Mouse (Mus musculus): Measurements from ENCODE around the gene Fyn. TPM values are rescaled to one million over a fixed set of nuclear protein-coding genes. Genes with fewer than 3 reads are reported as not detected.

The Fyn gene
- 18.2 and 20.2 TPM in 2 replicates for polyA plus RNA-seq (2015; fragmentation: Nextera tagmentation; extraction: Ambion mirVana)

GRCm38 (mm10) chr10:39368572-39369135 lies at the start of gene Fyn:
Gene Fyn (plus strand): TSS chr10:39368855.
- H3K9me3 ChIP-seq (replicated peaks; ENCODE audit: control insufficient read depth, low read length), result no peaks in the 10 kb centered on the region
- peaks cover 11% of the 10 kb centered on the region for H3K4me1 ChIP-seq (ENCODE audit: control insufficient read depth, insufficient read depth, low read length)
- peak within 1 kb of the TSS; percentile 83 for H3K27ac ChIP-seq (ENCODE audit: low read length)
- H3K36me3 ChIP-seq (ENCODE audit: control insufficient read depth, insufficient read depth, low read length), result no peaks in the 10 kb centered on the region
- H3K4me3 ChIP-seq (replicated peaks; ENCODE audit: low read length), result peak within 1 kb of the TSS; percentile 93
- WGBS, result 34% methylated on average over 8 of the region's 8 CpGs
- H3K27me3 ChIP-seq (ENCODE audit: control insufficient read depth, insufficient read depth, low read length), result no peaks in the 10 kb centered on the region
- H3K9ac ChIP-seq (ENCODE audit: low read length), result peak within 1 kb of the TSS; percentile 89
- ATAC-seq (ENCODE audit: insufficient read depth, low FRiP score), result no peak
- H3K4me2 ChIP-seq (ENCODE audit: low read depth, low read length), result peak within 1 kb of the TSS; percentile 61

- Histone ChIP-seq H3K4me1 (ENCODE audit: control insufficient read depth, insufficient read depth, low read length) (no peaks in the 10 kb centered on the region), H3K36me3 (ENCODE audit: control insufficient read depth, insufficient read depth, low read length) (no peaks in the 10 kb centered on the region), H3K27me3 (ENCODE audit: control insufficient read depth, insufficient read depth, low read length) (no peaks in the 10 kb centered on the region), H3K9me3 (replicated peaks; ENCODE audit: control insufficient read depth, low read length) (no peaks in the 10 kb centered on the region), H3K4me3 (replicated peaks; ENCODE audit: low read length) (no peak overlapping the region), H3K9ac (ENCODE audit: low read length) (no peak overlapping the region), H3K4me2 (ENCODE audit: low read depth, low read length) (no peak overlapping the region), H3K27ac (ENCODE audit: low read length) (no peak overlapping the region)
- ATAC-seq (ENCODE audit: insufficient read depth, low FRiP score), result no peak
- WGBS, result 71% methylated on average over 17 of the region's 17 CpGs
These were observed 47.6 kb upstream of the Fyn start for GRCm38 (mm10) chr10:39320798-39321622.

GRCm38 (mm10) chr10:39321623-39321985 lies 47.1 kb upstream of the Fyn start:
- Histone ChIP-seq H3K27me3 (ENCODE audit: control insufficient read depth, insufficient read depth, low read length) (no peaks in the 10 kb centered on the region), H3K27ac (ENCODE audit: low read length) (no peak overlapping the region), H3K9me3 (replicated peaks; ENCODE audit: control insufficient read depth, low read length) (no peaks in the 10 kb centered on the region), H3K4me3 (replicated peaks; ENCODE audit: low read length) (no peak overlapping the region), H3K9ac (ENCODE audit: low read length) (no peak overlapping the region), H3K4me1 (ENCODE audit: control insufficient read depth, insufficient read depth, low read length) (no peaks in the 10 kb centered on the region), H3K36me3 (ENCODE audit: control insufficient read depth, insufficient read depth, low read length) (no peaks in the 10 kb centered on the region), H3K4me2 (ENCODE audit: low read depth, low read length) (no peak overlapping the region)
- ATAC-seq (ENCODE audit: insufficient read depth, low FRiP score), result no peak
- WGBS, result 82% methylated on average over 9 of the region's 9 CpGs

GRCm38 (mm10) chr10:39322143-39322542 lies 46.5 kb upstream of the Fyn start:
- 51% methylated on average over 4 of the region's 4 CpGs for WGBS
- H3K27ac ChIP-seq (ENCODE audit: low read length), result no peak overlapping the region
- no peaks in the 10 kb centered on the region for H3K9me3 ChIP-seq (replicated peaks; ENCODE audit: control insufficient read depth, low read length)
- ATAC-seq (ENCODE audit: insufficient read depth, low FRiP score), result no peak; the same call in 1 of the 2 replicates
- no peaks in the 10 kb centered on the region for H3K4me1 ChIP-seq (ENCODE audit: control insufficient read depth, insufficient read depth, low read length)
- H3K4me2 ChIP-seq (ENCODE audit: low read depth, low read length), result no peak overlapping the region
- H3K4me3 ChIP-seq (replicated peaks; ENCODE audit: low read length), result no peak overlapping the region
- no peak overlapping the region for H3K9ac ChIP-seq (ENCODE audit: low read length)
- H3K36me3 ChIP-seq (ENCODE audit: control insufficient read depth, insufficient read depth, low read length), result no peaks in the 10 kb centered on the region
- no peaks in the 10 kb centered on the region for H3K27me3 ChIP-seq (ENCODE audit: control insufficient read depth, insufficient read depth, low read length)

- 84% methylated on average over 2 of the region's 2 CpGs for WGBS
- H3K4me1 ChIP-seq (ENCODE audit: control insufficient read depth, insufficient read depth, low read length), result no peaks in the 10 kb centered on the region
- ATAC-seq (ENCODE audit: insufficient read depth, low FRiP score), result no peak
- H3K27me3 ChIP-seq (ENCODE audit: control insufficient read depth, insufficient read depth, low read length), result no peaks in the 10 kb centered on the region
- H3K36me3 ChIP-seq (ENCODE audit: control insufficient read depth, insufficient read depth, low read length), result no peaks in the 10 kb centered on the region
- H3K9ac ChIP-seq (ENCODE audit: low read length), result no peak overlapping the region
- no peak overlapping the region for H3K4me2 ChIP-seq (ENCODE audit: low read depth, low read length)
- no peak overlapping the region for H3K27ac ChIP-seq (ENCODE audit: low read length)
- no peak overlapping the region for H3K4me3 ChIP-seq (replicated peaks; ENCODE audit: low read length)
- no peaks in the 10 kb centered on the region for H3K9me3 ChIP-seq (replicated peaks; ENCODE audit: control insufficient read depth, low read length)
These were observed 44.4 kb upstream of the Fyn start for GRCm38 (mm10) chr10:39324291-39324690.

- Histone ChIP-seq H3K4me1 (ENCODE audit: control insufficient read depth, insufficient read depth, low read length) (no peaks in the 10 kb centered on the region), H3K36me3 (ENCODE audit: control insufficient read depth, insufficient read depth, low read length) (no peaks in the 10 kb centered on the region), H3K27ac (ENCODE audit: low read length) (no peak overlapping the region), H3K9me3 (replicated peaks; ENCODE audit: control insufficient read depth, low read length) (peaks cover 7% of the 10 kb centered on the region; the same call in 1 of the 2 replicates), H3K9ac (ENCODE audit: low read length) (no peak overlapping the region), H3K4me2 (ENCODE audit: low read depth, low read length) (no peak overlapping the region), H3K27me3 (ENCODE audit: control insufficient read depth, insufficient read depth, low read length) (no peaks in the 10 kb centered on the region), H3K4me3 (replicated peaks; ENCODE audit: low read length) (no peak overlapping the region)
- WGBS, result 92% methylated on average over 2 of the region's 2 CpGs
- ATAC-seq (ENCODE audit: insufficient read depth, low FRiP score), result no peak
These were observed 40.0 kb upstream of the Fyn start for GRCm38 (mm10) chr10:39328661-39329060.

- peaks cover 7% of the 10 kb centered on the region; the same call in 1 of the 2 replicates for H3K9me3 ChIP-seq (replicated peaks; ENCODE audit: control insufficient read depth, low read length)
- no peak overlapping the region for H3K4me3 ChIP-seq (replicated peaks; ENCODE audit: low read length)
- no peak overlapping the region for H3K9ac ChIP-seq (ENCODE audit: low read length)
- no peak for ATAC-seq (ENCODE audit: insufficient read depth, low FRiP score)
- no peaks in the 10 kb centered on the region for H3K4me1 ChIP-seq (ENCODE audit: control insufficient read depth, insufficient read depth, low read length)
- no peaks in the 10 kb centered on the region for H3K36me3 ChIP-seq (ENCODE audit: control insufficient read depth, insufficient read depth, low read length)
- no peak overlapping the region for H3K4me2 ChIP-seq (ENCODE audit: low read depth, low read length)
- H3K27ac ChIP-seq (ENCODE audit: low read length), result no peak overlapping the region
- H3K27me3 ChIP-seq (ENCODE audit: control insufficient read depth, insufficient read depth, low read length), result no peaks in the 10 kb centered on the region
- 38% methylated on average over 3 of the region's 3 CpGs for WGBS
These were observed 34.3 kb upstream of the Fyn start for GRCm38 (mm10) chr10:39334320-39334719.

GRCm38 (mm10) chr10:39335880-39336279 lies 32.8 kb upstream of the Fyn start:
- H3K27me3 ChIP-seq (ENCODE audit: control insufficient read depth, insufficient read depth, low read length), result no peaks in the 10 kb centered on the region
- H3K4me2 ChIP-seq (ENCODE audit: low read depth, low read length), result no peak overlapping the region
- H3K27ac ChIP-seq (ENCODE audit: low read length), result no peak overlapping the region
- ATAC-seq (ENCODE audit: insufficient read depth, low FRiP score), result no peak
- H3K36me3 ChIP-seq (ENCODE audit: control insufficient read depth, insufficient read depth, low read length), result no peaks in the 10 kb centered on the region
- no peak overlapping the region for H3K4me3 ChIP-seq (replicated peaks; ENCODE audit: low read length)
- 0 out of 2 replicates have a peak, but pooled peaks cover 3% of the 10 kb centered on the region for H3K4me1 ChIP-seq (ENCODE audit: control insufficient read depth, insufficient read depth, low read length)
- peaks cover 7% of the 10 kb centered on the region; the same call in 1 of the 2 replicates for H3K9me3 ChIP-seq (replicated peaks; ENCODE audit: control insufficient read depth, low read length)
- H3K9ac ChIP-seq (ENCODE audit: low read length), result no peak overlapping the region

- WGBS, result 57% methylated on average over 2 of the region's 2 CpGs
- H3K4me1 ChIP-seq (ENCODE audit: control insufficient read depth, insufficient read depth, low read length), result 0 out of 2 replicates have a peak, but pooled peaks cover 3% of the 10 kb centered on the region
- H3K9me3 ChIP-seq (replicated peaks; ENCODE audit: control insufficient read depth, low read length), result no peaks in the 10 kb centered on the region
- H3K4me3 ChIP-seq (replicated peaks; ENCODE audit: low read length), result no peak overlapping the region
- no peak overlapping the region for H3K27ac ChIP-seq (ENCODE audit: low read length)
- H3K4me2 ChIP-seq (ENCODE audit: low read depth, low read length), result no peak overlapping the region
- ATAC-seq (ENCODE audit: insufficient read depth, low FRiP score), result no peak
- H3K27me3 ChIP-seq (ENCODE audit: control insufficient read depth, insufficient read depth, low read length), result no peaks in the 10 kb centered on the region
- no peak overlapping the region for H3K9ac ChIP-seq (ENCODE audit: low read length)
- no peaks in the 10 kb centered on the region for H3K36me3 ChIP-seq (ENCODE audit: control insufficient read depth, insufficient read depth, low read length)
These were observed 29.3 kb upstream of the Fyn start for GRCm38 (mm10) chr10:39339189-39339968.
